Mouse (Mus musculus) liver, postnatal 0 days (tissue): ENCODE measurements at regions not wholly inside any gene's neighbourhood (a gene's known extent, or its start where the extent isn't known, plus 50 kb on each side); places are given as distances from the start of the nearest gene placed in this dataset.

ENCODE experiments used
- CTCF ChIP-seq: sonication (generic); IDR thresholded peaks from 2 replicates; pipeline ENCODE4 v1.5.1; 2016; ENCODE audit warnings: antibody characterized with exemption, low read depth
- EP300 ChIP-seq: IDR thresholded peaks from 2 replicates; pipeline ENCODE4 v1.6.1; 2016; ENCODE audit warnings: antibody characterized with exemption, low read depth, mild to moderate bottlenecking

- TF ChIP-seq CTCF (no peak), EP300 (no peak)
Observed at GRCm38 (mm10) chr3:20998295-20998694, 631.3 kb upstream of the Agtr1b start.
